Mouse (Mus musculus): Measurements from ENCODE around the gene Saa2.
"Not testable (repeated sequence)": the region's sequence is repeated elsewhere in the genome, so short reads cannot be mapped to it uniquely, and the experiment has no call there.

Gene Saa2

DNA sequence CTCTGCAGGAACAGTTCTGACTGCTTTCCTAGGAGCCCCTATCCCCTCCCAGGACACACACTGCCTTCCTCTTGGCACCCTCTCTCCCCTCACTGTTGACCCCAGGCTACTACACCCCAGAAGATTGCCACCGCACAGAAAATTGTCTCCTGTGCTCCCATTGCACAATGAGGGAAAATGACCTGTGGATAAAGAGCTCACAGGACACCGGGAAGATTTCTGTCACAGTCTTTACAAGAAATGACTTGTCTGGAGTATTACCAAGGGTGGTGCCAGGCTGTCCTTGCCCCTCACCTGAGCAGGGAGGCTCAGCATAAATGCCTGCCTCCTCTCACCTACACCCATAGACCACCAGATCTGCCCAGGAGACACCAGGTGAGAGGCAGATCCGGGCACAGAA is at the start of gene Saa2:
Gene Saa2, plus strand, starts transcription at position 301 of the 400 bp plus-strand sequence.
- no peak for DNase-seq (ENCODE audit: low read depth, low spot score)

- DNase-seq (ENCODE audit: low read depth, low spot score): peak; percentile 68
These were observed 41.2 kb upstream of the Saa2 start, which contains the start of gene Saal1 for GRCm38 (mm10) chr7:46710390-46710844. TSS of gene Saal1 (minus strand) at chr7:46710680.

- no peak for DNase-seq (ENCODE audit: low read depth, low spot score)
These were observed 39.3 kb upstream of the Saa2 start for GRCm38 (mm10) chr7:46712250-46712649.

- DNase-seq (ENCODE audit: low read depth, low spot score): peak; percentile 42
These were observed 37.1 kb upstream of the Saa2 start for GRCm38 (mm10) chr7:46714518-46714917.

GRCm38 (mm10) chr7:46715600-46715999 is 36.0 kb upstream of the Saa2 start, which contains the start of gene Saa3:
TSS of gene Saa3 (minus strand) at chr7:46715700.
- DNase-seq (ENCODE audit: low read depth, low spot score): no peak

GRCm38 (mm10) chr7:46716897-46717296 is 34.7 kb upstream of the Saa2 start:
- DNase-seq (ENCODE audit: low read depth, low spot score): peak; percentile 56

GRCm38 (mm10) chr7:46718591-46719270 is 32.9 kb upstream of the Saa2 start:
- DNase-seq (ENCODE audit: low read depth, low spot score): no peak

DNA sequence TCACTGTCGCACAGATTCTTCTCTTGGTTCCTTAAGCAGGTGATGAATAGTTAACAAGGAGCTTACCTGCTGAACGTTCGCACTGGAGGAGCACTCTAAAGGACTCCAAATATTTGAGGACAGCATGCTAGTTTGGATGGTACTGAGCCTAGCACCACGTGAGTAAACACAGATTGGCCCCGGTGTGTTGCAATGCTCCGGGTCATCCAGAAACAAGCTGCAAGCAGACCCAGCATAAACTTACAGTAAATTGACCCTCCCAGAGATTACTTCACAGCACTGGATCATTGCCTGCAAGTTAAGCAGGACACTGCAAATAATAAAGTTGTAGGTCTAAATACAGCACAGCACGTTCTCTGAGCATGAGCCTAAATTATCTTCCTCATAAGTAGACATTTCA is 32.1 kb upstream of the Saa2 start:
- peak; percentile 80 for DNase-seq (ENCODE audit: low read depth, low spot score)

DNA sequence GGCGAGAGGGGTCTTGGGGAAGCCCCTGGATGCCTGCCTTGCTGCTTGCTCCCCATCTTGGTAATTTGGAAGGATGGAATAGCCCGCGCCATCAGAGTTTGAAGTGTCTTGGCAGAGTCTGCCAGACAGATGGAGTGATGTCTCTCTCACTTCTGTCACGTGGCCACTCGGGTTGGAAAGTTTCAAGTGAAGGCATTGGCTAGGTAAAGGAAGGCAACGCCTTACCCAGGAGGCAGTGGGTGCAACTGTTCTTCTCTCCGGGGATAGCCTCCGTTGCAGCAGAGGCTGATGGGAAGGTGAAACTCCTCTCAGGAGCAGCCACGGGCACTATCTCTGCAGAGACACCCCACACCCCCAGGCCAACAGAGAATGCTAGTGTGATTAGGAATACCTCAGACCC is 31.1 kb upstream of the Saa2 start:
- DNase-seq (ENCODE audit: low read depth, low spot score): no peak

DNA sequence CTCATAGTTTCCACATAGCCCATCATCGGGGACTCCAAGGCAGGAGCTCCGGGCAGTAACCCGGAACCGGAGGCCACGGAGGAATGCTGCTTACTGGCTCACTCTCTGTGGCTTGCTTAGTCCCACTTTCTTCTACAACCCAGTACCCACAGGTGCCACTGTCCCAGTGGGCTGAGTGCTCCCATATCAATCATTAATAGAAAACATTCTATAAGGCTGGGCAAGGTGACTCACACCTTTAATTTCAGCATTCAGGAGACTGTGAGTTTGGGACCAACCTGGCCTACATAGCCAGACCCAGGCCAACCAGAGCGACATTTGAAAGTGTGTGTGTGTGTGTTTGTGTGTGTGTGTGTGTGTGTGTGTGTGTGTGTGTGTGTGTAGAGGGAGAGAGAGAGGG is 28.2 kb upstream of the Saa2 start:
- DNase-seq (ENCODE audit: low read depth, low spot score): no peak

DNA sequence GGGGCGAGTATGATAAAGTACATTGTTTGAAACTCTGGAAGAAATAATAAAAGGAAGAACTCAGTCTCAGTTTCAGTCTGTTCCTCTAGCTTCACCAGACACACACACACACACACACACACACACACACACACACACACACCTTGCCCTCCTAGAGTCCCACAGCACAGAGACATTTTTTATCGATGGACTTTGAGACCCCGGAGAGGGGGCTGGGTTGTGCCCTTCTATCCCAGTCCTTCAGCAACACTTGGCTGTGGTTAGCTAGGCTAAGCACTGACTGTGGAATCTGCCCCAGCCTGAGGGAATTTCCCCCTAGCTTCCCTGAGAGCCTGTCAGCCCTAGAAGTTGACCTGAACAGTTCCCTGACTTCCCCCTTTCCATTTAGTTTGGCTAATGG is 27.7 kb upstream of the Saa2 start:
- no peak for DNase-seq (ENCODE audit: low read depth, low spot score)

DNA sequence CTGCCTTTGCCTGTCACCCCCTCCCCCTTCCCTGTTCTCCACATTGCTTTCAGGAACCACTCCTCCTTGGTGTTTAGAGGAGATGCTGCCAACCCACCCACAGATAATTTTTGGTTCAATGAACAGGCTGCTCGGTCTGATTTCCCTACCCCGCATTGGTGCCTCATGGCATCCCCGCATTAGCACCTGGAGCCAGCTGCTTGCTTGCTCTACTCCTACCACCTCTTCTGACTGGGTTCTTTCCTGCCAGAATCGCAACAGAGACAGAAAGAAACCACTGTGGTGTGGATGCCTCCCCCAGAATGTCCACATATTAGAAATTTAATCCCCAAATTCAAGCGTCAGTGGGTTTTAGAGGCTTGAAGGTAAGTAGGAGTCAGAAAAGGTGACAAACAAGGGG is 27.2 kb upstream of the Saa2 start:
- no peak for DNase-seq (ENCODE audit: low read depth, low spot score)

GRCm38 (mm10) chr7:46727584-46727983 is 24.0 kb upstream of the Saa2 start:
- DNase-seq (ENCODE audit: low read depth, low spot score): no peak

DNA sequence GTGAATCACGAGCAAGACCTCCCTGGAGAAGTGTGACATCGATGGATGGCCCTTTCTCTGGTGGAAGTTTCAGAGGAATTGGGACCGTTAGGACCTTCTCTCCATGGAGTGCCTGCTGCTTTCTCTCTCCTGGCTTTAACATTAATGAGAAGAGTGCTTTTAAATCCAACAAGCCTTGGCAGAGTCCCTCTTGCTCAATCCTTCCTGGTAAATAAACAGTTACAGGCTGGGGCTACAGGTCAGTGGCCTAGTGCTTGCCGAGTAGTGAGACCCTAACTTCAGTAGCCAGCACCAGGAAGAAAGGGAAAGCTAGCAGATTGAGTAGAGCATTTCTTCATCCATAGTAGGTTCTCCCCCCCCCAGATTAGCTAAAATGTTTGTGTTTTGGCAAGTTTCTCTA is 19.1 kb upstream of the Saa2 start, which contains the start of gene Saa4:
Gene Saa4, minus strand, starts transcription at position 146 of the 400 bp plus-strand sequence.
- no peak for DNase-seq (ENCODE audit: low read depth, low spot score)

DNA sequence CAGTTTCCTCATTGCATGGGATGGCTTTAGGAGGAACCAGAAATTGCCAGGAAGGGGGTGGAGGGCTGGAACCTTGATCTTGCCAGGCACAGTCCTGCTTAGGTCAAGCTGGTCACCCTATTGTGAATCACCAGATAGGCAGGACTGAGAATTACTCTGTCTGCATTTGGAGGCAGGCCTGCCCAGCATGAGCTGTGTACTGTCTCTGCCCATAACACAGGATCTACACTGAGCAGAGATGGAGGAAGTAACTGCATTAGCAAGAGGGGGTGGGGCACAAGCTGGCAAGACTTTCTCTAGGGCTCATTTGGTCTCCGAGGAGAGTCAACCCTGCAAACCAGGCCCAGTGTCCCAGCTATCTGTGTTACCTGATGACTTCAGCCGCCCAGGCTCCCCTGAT is 16.6 kb upstream of the Saa2 start:
- DNase-seq (ENCODE audit: low read depth, low spot score): no peak

DNA sequence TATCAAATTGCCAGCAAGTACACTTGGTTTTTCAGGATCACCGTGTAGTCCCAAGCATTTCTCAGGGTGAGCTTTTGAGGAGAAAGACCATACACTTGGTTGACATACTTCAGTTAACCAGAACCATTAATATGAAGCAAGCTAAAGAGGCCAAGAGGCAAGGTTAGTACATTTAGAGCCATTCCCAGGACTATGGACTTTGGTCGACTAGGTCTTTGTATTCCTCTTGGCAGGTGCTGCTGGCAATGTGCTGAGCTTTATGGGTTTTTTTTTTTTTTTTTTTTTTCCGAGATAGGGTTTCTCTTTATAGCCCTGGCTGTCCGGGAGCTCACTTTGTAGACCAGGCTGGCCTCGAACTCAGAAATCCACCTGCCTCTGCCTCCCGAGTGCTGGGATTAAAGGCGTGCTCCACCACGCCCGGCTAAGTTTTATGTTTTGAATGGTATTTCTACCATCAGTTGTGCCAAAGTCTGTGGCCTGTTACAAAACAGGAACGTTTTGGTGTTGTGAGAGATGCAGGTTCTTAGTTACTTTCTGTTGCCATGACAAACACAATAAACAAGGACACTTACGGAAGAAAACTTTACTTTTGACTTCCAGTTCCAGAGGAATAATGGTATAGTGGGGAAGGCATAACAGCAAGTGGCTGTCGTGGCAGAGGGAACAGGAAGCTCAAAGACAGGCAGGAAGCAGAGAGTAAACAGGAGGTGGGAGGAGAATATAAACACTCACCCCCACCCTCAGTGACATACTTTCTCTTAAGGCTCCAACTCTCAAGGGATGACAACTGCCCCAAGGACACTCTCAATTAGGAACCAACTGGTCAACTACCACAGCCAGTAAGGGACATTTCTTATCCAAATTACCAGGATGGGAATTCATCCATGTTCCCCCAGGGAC is 12.8 kb upstream of the Saa2 start:
- no peak for DNase-seq (ENCODE audit: low read depth, low spot score)

- DNase-seq (ENCODE audit: low read depth, low spot score): not testable (repeated sequence)
These were observed 11.5 kb upstream of the Saa2 start for GRCm38 (mm10) chr7:46740041-46740440.

DNA sequence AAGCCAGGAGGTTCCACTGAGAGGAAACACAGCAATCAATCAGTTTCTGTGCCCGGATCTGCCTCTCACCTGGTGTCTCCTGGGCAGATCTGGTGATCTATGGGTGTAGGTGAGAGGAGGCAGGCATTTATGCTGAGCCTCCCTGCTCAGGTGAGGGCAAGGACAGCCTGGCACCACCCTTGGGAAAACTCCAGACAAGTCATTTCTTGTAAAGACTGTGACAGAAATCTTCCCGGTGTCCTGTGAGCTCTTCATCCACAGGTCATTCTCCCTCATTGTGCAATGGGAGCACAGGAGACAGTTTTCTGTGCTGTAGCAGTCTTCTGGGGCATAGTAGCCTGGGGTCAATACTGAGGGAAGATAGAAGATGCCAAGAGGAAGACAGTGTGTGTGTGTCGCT is 8.7 kb upstream of the Saa2 start, which contains the start of gene Saa1:
Gene Saa1, minus strand, starts transcription at position 101 of the 400 bp plus-strand sequence.
- not testable (repeated sequence) for DNase-seq (ENCODE audit: low read depth, low spot score)

DNA sequence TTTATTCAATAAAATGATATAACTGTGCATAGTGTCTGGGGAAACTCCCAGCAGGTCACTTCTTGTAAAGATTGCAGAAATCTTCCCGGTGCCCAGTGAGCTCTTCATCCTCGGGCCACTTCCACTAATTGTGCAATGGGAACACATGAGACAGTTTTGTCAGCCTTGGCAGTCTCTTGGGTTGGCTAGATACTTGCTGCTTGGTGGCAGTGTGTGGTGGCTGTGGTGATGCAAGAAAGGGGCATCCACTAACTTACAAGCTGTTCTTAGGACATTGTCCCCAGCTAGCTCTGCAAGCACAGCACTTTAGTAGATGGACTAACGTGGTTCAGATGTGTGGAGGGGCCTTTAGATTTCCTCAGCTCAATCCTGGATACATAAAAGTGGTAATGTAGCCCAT is 5.8 kb upstream of the Saa2 start:
- peak; percentile 44 for DNase-seq (ENCODE audit: low read depth, low spot score)

DNA sequence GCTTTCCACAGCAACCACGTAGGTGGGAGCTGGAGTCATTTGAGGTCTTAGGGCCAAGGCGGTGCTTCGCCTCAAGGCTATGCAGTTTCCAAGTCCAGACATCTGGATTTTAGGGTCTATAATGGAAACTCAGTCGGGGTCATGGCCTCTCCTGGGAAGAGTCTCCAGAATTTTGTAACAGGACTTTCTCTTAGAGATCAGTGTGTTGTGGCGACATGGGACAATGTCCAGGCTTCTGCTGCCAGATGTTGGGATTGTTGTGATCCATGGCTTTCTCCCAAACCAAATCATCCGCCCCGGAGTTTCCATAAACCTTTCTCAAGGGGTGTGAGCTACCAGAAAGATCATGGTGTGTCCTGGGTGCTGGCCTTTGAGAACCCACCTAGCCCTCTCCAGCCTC is 5.2 kb upstream of the Saa2 start:
- peak; percentile 81 for DNase-seq (ENCODE audit: low read depth, low spot score)

DNA sequence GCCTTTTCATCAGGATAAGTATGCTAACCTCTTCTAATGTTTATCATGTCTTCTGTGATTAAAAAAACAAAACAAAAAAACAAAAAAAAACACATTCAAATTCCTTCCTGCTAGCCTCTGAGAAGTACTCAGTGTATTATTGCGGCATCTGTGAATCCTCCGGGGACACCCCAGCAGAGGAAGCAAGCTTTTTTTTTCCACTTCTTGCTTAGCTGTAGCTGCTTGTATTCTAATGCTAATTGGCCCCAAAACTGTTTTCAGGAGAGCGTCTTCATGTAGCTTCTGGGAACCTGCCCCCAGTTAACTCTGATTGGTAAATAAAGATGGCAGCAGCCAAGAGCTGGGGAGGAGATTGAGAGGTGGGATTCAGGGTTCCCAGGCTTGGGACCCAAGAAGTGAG is 3.1 kb upstream of the Saa2 start:
- peak; percentile 58 for DNase-seq (ENCODE audit: low read depth, low spot score)

DNA sequence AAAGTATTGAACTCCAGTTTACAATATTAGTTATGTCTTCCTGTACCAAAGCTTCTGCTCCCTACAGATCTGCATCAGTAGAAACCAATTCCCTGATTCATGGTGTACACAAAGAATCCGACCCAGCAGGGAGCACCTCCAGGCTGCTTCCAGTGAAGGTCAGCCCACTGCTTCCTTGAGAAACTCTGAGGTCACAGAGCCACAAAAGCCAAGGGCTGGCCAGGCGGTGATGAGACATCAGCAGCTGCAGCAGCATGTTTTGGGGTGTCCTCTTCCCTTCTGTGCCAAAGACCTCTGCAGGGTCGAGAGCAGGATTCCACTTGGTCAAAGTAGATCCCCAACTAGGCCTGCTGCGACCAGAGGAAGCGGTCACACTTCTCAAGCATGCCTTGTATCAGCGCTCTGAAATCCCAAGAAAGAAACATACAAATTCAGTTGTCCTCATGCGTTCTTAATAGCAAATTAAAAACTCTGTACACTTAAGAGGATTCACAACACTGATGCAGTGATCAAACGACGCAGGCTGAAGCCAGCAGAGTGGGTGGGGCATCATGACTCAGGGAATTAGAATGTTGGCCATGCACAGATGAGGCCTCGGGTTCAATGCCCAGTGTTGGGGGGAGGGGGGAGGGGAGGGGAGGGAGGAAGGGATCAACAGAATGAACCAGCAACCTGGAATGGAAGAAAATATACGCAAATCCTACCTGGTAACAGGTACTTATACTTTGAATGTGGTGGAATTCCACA is 9.6 kb downstream of the Saa2 start:
- DNase-seq (ENCODE audit: low read depth, low spot score): peak; percentile 18

Measured in skeletal muscle tissue, adult 2 months (tissue).